Mouse (Mus musculus) embryonic fibroblast, embryonic 13.5 days (primary cell): ENCODE results near the gene Nckap5.

ENCODE experiments used
- CTCF ChIP-seq: IDR thresholded peaks from 2 replicates; pipeline ENCODE4 v1.5.1; 2011; ENCODE audit warnings: mild to moderate bottlenecking, control low read depth, low read length, moderate library complexity, borderline replicate concordance; ENCODE audit not compliant: insufficient read depth
- POLR2A ChIP-seq: IDR thresholded peaks from 2 replicates; pipeline ENCODE4 v1.6.1; 2011; ENCODE audit warnings: low read depth, mild to moderate bottlenecking, control low read depth, low read length, moderate library complexity

DNA sequence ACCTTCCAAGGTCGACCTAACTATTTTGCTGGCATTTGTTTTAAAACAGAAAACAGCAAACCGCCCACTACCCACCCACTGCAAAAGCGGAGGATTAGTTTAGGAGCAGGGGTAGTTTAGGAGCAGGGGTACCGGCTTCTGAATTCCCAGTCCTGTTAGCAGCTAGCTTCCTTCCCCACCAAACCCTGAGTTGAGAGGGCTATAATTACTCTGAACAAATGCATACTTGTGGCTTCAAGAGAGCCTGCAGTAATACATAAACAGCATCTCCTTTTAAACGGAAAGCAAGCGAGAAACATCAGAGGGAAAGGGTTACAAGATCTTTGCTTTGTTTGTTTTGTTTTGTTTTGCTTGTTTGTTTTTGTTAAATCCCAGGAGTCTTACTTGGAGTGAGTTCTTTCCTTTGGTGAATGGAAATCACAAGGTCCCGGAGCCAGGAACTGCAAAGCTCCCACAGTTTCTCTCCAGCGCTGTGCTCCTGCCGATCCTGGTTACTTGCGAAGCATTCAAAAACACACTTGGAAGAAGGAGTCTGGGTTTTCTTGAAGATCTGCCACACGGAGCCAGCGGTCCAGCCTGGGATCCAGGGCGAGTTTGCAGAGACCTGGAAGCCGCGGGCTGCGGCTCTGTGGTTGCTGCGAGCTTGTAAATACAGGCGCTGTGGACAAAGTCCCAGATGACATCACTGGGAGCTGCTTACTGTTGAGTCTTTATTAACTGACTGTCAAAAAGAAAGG, 92.9 kb downstream of the Nckap5 start:
- TF ChIP-seq POLR2A (no peak), CTCF (no peak)
